Mouse (Mus musculus) cerebral cortex, adult 2 months (tissue): Measurements from ENCODE around the gene Mapk11.

Experiments used
- WGBS: fragments of 180-500 bp; shearing (Covaris S2); methylation state at CpG from one replicate; pipeline ENCODE4 v1.1.7; 2018; 5-methylcytosine and 5-hydroxymethylcytosine counted together

Gene Mapk11

GRCm38 (mm10) chr15:89140659-89141252 lies 8.7 kb downstream of the Mapk11 start, which contains the start of gene Mapk12:
Mapk12 (minus strand) TSS chr15:89140703.
- WGBS: 2% methylated on average over 21 of the region's 21 CpGs

- under 1% methylated on average over 53 of the region's 53 CpGs for WGBS
These were observed 9.3 kb downstream of the Mapk11 start for GRCm38 (mm10) chr15:89140048-89140658.

GRCm38 (mm10) chr15:89138531-89138930 lies 10.9 kb downstream of the Mapk11 start:
- WGBS: 97% methylated on average over 6 of the region's 6 CpGs

- 84% methylated on average over 7 of the region's 7 CpGs for WGBS
These were observed 11.4 kb downstream of the Mapk11 start for GRCm38 (mm10) chr15:89138046-89138405.

GRCm38 (mm10) chr15:89137378-89138045 lies 11.9 kb downstream of the Mapk11 start:
- 58% methylated on average over 11 of the region's 11 CpGs for WGBS

- WGBS: 98% methylated on average over 5 of the region's 5 CpGs
These were observed 12.8 kb downstream of the Mapk11 start for GRCm38 (mm10) chr15:89136461-89137155.

- 94% methylated on average over 3 of the region's 3 CpGs for WGBS
These were observed 18.1 kb downstream of the Mapk11 start for GRCm38 (mm10) chr15:89131316-89131715.

GRCm38 (mm10) chr15:89128382-89129350 lies 20.8 kb downstream of the Mapk11 start, which contains the start of gene Hdac10:
Hdac10 (minus strand) TSS chr15:89128700.
- WGBS: 2% methylated on average over 36 of the region's 36 CpGs

- WGBS: 66% methylated on average over 8 of the region's 8 CpGs
These were observed 22.0 kb downstream of the Mapk11 start for GRCm38 (mm10) chr15:89127364-89127940.

GRCm38 (mm10) chr15:89126622-89127021 lies 22.8 kb downstream of the Mapk11 start:
- 87% methylated on average over 8 of the region's 8 CpGs for WGBS

- WGBS: 96% methylated on average over 9 of the region's 9 CpGs
These were observed 24.1 kb downstream of the Mapk11 start for GRCm38 (mm10) chr15:89125351-89125750.

GRCm38 (mm10) chr15:89124312-89124711 lies 25.1 kb downstream of the Mapk11 start:
- WGBS: 93% methylated on average over 3 of the region's 3 CpGs

- WGBS: 17% methylated on average over 11 of the region's 11 CpGs
These were observed 25.8 kb downstream of the Mapk11 start for GRCm38 (mm10) chr15:89123595-89123994.

- under 1% methylated on average over 47 of the region's 47 CpGs for WGBS
These were observed 26.6 kb downstream of the Mapk11 start, which contains the start of gene Tubgcp6 for GRCm38 (mm10) chr15:89122649-89123366. Tubgcp6 (minus strand) TSS chr15:89123112.

GRCm38 (mm10) chr15:89110147-89110546 lies 39.3 kb downstream of the Mapk11 start:
- 58% methylated on average over 9 of the region's 9 CpGs for WGBS

- 82% methylated on average over 1 of the region's 1 CpGs for WGBS
These were observed 42.5 kb downstream of the Mapk11 start for GRCm38 (mm10) chr15:89106976-89107375.

GRCm38 (mm10) chr15:89106073-89106472 lies 43.4 kb downstream of the Mapk11 start:
- 55% methylated on average over 13 of the region's 13 CpGs for WGBS

GRCm38 (mm10) chr15:89104425-89104824 lies 45.0 kb downstream of the Mapk11 start:
- WGBS: 67% methylated on average over 8 of the region's 8 CpGs

GRCm38 (mm10) chr15:89103921-89104320 lies 45.5 kb downstream of the Mapk11 start:
- 71% methylated on average over 10 of the region's 10 CpGs for WGBS

- 74% methylated on average over 5 of the region's 5 CpGs for WGBS
These were observed 46.8 kb downstream of the Mapk11 start for GRCm38 (mm10) chr15:89102646-89103045.
